Mouse (Mus musculus) embryo, embryonic 11 days (tissue): ENCODE results near the gene Gm10184.
"Not testable (repeated sequence)": the region's sequence is repeated elsewhere in the genome, so short reads cannot be mapped to it uniquely, and the experiment has no call there.

Experiments
- DNase-seq: peaks from one replicate; pipeline ENCODE4 v3.0.0-alpha.2; 2015

Gm10184 gene

DNA sequence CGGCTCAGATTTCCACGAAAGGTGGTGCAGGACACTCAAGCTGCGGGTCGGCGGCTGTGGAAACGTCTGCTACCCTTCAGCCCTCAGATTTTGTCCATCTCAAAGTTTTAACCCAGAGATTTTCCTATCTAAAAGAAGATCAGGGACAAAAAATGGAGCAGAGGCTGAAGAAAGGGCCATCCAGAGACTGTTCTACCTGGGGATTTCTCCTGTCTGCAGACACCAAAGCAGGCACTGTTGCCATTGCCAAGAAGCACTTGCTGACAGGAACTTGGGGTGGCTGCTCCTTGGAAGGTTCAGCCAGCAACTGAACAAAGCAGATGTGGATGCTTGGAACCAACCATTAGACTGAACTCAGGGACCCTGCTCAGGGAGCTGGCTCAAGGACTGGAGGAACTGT is at the start of gene Gm10184:
Gene Gm10184, minus strand, starts transcription at position 101 of the 400 bp plus-strand sequence.
- DNase-seq, result no peak

DNA sequence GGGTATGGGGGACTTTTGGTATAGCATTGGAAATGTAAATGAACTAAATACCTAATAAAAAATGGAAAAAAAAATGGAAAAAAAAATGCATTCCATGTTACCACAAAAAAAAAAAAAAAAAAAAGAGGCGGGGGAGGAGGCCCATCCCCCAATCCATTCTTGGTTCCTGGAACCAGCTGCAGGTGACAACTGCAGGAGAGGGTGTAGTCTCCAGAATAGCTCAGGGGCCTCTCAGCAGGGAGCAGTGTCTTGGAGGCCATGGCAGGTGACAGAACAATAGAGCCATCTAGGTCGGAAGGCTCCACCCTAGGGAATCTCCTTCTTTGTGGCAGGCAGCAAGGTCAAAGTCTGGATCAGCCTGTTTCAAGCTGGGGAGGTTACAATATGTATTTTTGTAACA is 23.7 kb upstream of the Gm10184 start:
- DNase-seq, result peak; percentile 1

DNA sequence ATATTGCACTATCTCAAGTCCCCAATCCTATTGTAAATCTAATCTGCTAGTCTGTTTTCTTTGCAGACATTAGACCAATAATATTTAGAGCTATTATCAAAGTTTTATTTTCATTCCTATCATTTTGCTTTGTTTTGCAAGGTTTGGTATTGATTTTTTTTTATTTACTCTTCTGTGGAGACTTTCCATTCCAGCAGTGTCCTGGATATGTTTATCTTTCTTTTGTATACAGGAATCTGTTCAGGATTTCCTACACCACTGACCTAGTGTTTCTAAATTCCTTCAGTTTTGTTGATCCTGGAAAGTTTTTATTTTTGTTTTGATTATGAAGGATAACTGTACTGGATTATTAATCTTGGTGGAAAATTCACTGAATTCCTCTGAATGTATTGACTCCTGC is 2.6 kb downstream of the Gm10184 start:
- DNase-seq, result no peak

DNA sequence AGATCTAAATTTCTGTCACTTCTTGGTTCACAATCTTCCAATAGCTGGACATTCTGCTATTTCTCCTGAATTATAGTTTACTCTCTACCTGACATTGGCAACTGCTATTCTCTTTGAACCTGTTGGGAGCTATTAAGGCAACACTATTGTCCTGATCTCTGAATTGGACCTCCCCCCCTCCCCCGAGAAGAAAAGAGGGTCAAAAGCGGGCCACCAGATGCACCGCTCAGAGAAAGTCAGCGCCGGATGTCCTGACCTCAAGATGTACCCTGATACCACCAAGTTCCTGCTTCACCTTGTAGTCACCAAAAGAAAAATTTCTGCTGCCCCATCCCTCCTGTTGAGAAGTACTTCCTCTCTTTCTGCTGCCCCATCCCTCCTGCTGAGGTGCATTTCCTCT is 5.5 kb downstream of the Gm10184 start:
- DNase-seq, result not testable (repeated sequence)

DNA sequence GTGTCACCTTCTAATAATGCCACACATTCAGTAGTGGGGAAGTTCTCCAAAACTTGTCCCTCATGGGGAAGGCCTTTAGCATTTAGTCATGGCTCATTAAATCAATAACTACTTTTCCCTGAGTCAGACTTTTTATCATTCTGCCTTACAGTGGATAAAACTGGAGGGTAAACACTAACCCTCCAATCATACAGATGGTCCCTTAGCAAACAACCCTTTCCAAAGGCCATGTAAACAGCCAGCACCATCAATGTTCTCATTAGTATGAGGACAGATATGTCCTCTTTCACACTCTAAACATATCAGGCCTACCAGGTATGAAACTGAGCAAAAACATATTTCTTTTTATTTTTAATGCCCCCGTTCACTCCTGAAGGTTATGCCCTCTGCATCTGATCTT is 7.5 kb downstream of the Gm10184 start:
- no peak for DNase-seq

DNA sequence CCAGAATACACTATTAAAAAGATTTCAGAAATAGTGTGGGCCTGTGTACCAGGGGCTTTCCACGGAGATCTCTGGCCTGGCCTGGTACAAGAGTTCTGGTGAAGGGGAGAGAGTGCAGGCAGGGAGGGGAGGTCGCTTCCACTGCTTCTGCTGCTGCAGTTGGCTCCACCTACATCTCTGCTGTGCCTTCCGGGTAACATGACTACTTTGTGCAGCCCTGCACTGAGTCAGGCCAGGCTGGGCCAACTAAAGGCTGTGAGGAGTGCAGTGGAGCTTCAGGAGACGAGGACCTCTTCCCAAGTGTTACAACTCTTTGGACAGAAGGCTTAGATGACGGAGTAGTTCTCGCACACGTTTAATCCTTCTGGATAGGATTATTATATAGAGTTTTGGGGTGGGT is 9.6 kb downstream of the Gm10184 start:
- DNase-seq, result peak; percentile 2

DNA sequence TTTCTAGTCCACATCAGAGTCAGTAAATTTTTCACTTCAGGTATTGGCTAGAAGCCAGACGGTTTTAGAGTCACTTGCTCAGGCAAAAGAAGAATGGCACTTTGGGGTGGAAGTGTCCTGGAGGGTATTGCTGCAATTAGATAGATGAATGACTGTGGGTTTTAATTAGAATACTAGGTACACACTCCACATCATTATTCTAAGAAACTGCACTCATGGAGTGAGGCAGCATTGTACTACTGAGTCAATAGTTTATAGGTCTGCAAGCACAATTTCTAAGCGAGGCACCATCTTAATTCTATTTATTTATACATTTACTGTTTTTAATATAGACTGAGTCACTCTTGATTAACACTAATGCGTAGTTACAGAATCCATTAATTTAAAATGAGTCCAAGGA is 10.4 kb downstream of the Gm10184 start:
- no peak for DNase-seq

DNA sequence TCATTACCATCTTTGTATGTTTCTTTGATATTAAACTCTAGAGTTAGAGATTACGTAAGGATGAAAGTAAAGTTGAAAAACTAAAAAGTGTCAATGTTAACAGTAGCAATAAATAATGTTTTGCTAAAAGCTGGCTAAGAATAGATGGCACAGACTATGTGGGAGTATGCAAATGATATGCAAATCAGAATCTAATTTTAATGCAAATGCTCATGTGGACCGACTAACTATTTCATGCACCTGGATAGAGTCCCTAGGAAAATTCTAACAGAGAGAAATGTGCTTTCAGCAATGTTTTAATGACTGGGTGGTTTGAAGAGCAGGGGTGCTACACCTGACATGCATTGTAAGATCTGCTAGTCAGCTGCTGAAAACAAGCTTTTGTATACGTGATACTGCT is 45.3 kb downstream of the Gm10184 start:
- DNase-seq, result no peak
